Mouse (Mus musculus) limb, embryonic 11.5 days (tissue): ENCODE measurements around the gene Stt3b. TPM values are rescaled to one million over a fixed set of nuclear protein-coding genes. Genes with fewer than 3 reads are reported as not detected.

Source experiments
- ATAC-seq: fragments of 200-750 bp; cut with Nextera tagmentation; 2 replicates; pipeline ENCODE4 v1.8.0; 2017; ENCODE audit warnings: low read depth; ENCODE audit not compliant: insufficient number of reproducible peaks, low FRiP score, low TSS enrichment
- DNase-seq: peaks from one replicate; pipeline ENCODE4 v3.0.0-alpha.2; 2015; ENCODE audit warnings: low spot score
- H3K27ac ChIP-seq: fragments of 300-500 bp; sonication (generic); replicated peaks from 2 replicates; pipeline ENCODE4 v1.5.1; 2014; ENCODE audit warnings: low read depth, mild to moderate bottlenecking, low read length
- H3K27me3 ChIP-seq: fragments of 300-500 bp; sonication (generic); 2 replicates; pipeline ENCODE4 v1.6.1; 2014; ENCODE audit warnings: mild to moderate bottlenecking, low read length, mixed read lengths; ENCODE audit not compliant: control insufficient read depth, insufficient read depth
- H3K36me3 ChIP-seq: fragments of 300-500 bp; sonication (generic); 2 replicates; pipeline ENCODE4 v1.6.1; 2014; ENCODE audit warnings: mild to moderate bottlenecking, low read length, moderate library complexity, mixed read lengths; ENCODE audit not compliant: control insufficient read depth, insufficient read depth
- H3K4me1 ChIP-seq: fragments of 300-500 bp; sonication (generic); 2 replicates; pipeline ENCODE4 v1.6.1; 2014; ENCODE audit warnings: low read length, mixed read lengths; ENCODE audit not compliant: control insufficient read depth, insufficient read depth
- H3K4me2 ChIP-seq: fragments of 300-500 bp; sonication (generic); 2 replicates; pipeline ENCODE4 v1.6.1; 2014; ENCODE audit warnings: low read depth, mild to moderate bottlenecking, moderate library complexity; ENCODE audit not compliant: severe bottlenecking
- H3K4me3 ChIP-seq: fragments of 300-500 bp; sonication (generic); 2 replicates; pipeline ENCODE4 v1.5.1; 2014; ENCODE audit warnings: low read depth, low read length
- H3K9ac ChIP-seq: fragments of 300-500 bp; sonication (generic); 2 replicates; pipeline ENCODE4 v1.6.1; 2014; ENCODE audit warnings: mild to moderate bottlenecking, low read length
- H3K9me3 ChIP-seq: fragments of 300-500 bp; sonication (generic); 2 replicates; pipeline ENCODE4 v1.6.1; 2016; ENCODE audit warnings: low read length; ENCODE audit not compliant: control insufficient read depth
- WGBS: fragments of 180-500 bp; shearing (Covaris S2); extraction: QIAGEN DNeasy Blood & Tissue Kit; methylation state at CpG from one replicate; pipeline ENCODE4 v1.1.7; 2014; 5-methylcytosine and 5-hydroxymethylcytosine counted together
- polyA plus RNA-seq: library from polyadenylated mRNA; unstranded; fragments of >200 nt; fragmentation: Nextera tagmentation; extraction: Ambion mirVana; gene quantifications from 2 replicates; pipeline ENCODE4 v1.2.1, GENCODE M21; 2014

Gene Stt3b
- polyA plus RNA-seq = 109 and 112 TPM in 2 replicates

DNA sequence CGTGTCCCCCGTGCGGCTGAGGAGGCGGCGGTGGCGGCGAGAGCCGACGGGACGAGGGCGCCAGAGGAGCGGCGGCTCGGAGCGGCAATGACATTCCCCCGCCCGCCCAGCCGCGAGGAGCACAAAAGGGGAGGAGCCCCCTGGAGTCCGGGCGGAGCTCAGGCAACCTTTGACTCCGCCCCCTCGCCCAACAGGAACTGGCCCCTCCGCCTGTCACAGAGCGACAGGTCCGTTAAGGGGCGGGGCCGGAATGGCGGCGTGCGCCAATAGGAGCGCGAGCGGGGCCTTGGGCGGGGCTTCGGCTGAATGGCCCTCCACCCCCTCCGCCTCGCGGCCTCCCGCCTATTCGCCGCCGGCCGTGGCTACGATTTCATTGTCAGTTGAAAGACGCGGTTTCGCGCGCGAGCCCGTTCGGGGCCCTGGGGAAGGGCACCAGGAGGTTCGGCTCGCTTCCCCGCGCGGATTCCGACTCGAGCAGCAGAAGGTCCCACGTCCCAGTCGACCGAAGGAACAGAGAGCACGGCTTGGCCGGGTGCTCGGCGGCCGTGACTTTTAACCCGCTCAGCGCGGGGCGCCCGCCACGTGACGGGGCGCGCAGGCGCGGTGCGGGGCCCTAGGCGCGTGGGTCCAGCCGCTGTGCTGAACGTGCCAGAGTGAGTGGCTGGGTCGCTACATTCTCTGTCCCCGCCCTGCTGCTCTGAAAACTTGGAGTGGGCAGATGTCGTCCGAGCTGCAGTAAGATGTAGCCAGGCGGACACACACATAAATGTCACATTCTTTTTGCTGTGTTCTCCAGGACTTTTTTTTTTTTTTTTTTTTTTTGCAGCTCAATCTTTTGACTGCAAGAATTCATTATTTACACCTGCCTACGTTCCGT, at the start of gene Stt3b:
Gene Stt3b, minus strand, starts transcription at position 76 of the 877 bp plus-strand sequence.
- no peaks in the 10 kb centered on the region for H3K36me3 ChIP-seq
- under 1% methylated on average over 91 of the region's 91 CpGs for WGBS
- peak; percentile 96 for ATAC-seq

DNA sequence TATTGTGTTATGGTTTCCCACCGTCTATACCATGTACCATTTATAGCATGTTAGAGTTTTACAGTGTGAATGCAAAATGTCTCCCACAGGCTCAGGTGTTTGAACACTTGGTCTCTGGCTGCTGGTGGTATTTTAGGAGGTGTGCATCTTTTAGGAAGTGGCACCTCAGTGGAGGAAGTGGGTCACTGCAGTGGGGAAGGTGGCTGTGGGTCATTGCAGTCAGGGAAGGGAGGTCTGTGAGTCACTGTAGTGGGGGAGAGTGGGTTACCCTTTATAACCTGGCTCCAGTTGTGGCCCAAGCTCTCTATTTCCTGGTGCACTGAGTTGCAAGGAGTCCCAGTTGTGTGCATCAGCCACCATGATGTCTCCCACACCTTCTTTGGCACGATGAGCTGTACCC, 48.2 kb upstream of the Stt3b start:
- H3K4me3 ChIP-seq = no peak overlapping the region
- H3K36me3 ChIP-seq = no peaks in the 10 kb centered on the region
- no peak overlapping the region for H3K9ac ChIP-seq
- H3K27me3 ChIP-seq = no peaks in the 10 kb centered on the region
- no peak overlapping the region for H3K4me2 ChIP-seq
- no peak for ATAC-seq
- DNase-seq = no peak
- 91% methylated on average over 2 of the region's 2 CpGs for WGBS
- H3K4me1 ChIP-seq = 0 out of 2 replicates have a peak, but pooled peaks cover 5% of the 10 kb centered on the region
- H3K27ac ChIP-seq = no peak overlapping the region
- no peaks in the 10 kb centered on the region for H3K9me3 ChIP-seq

More for the DNA sequence above, at the start of gene Stt3b:
- H3K9me3 ChIP-seq = no peaks in the 10 kb centered on the region
- H3K9ac ChIP-seq = peak within 1 kb of the TSS; percentile 99
- no peaks in the 10 kb centered on the region for H3K27me3 ChIP-seq
- peak within 1 kb of the TSS; percentile 96 for H3K27ac ChIP-seq
- peak; percentile 99 for DNase-seq
- H3K4me2 ChIP-seq = peak within 1 kb of the TSS; percentile 62
- peak within 1 kb of the TSS; percentile 98 for H3K4me3 ChIP-seq
- H3K4me1 ChIP-seq = peaks cover 16% of the 10 kb centered on the region

DNA sequence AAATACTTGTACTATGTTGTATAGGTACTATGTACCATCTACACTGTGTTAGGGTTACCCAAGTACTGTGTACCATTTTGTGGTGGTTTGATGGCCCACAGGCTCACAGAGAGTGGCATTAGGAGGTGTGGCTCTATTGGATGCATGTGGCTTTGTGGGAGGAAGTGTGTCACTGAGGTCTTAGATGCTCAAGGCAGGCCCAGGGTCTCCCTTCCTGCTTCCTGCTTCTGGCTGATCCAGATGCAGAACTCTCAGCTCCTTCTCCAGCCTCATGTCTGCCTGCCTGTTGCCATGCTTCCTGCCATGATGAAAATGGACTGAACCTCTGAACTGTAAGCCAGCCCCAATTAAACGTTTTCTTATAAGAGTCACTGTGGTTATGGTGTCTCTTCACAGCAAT, 47.8 kb upstream of the Stt3b start:
- DNase-seq (no peak), ATAC-seq (no peak)
- Histone ChIP-seq H3K4me2 (no peak overlapping the region), H3K9ac (no peak overlapping the region), H3K27me3 (no peaks in the 10 kb centered on the region), H3K36me3 (no peaks in the 10 kb centered on the region), H3K4me3 (no peak overlapping the region), H3K4me1 (0 out of 2 replicates have a peak, but pooled peaks cover 5% of the 10 kb centered on the region), H3K9me3 (no peaks in the 10 kb centered on the region), H3K27ac (no peak overlapping the region)
- WGBS = 74% methylated on average over 1 of the region's 1 CpGs

DNA sequence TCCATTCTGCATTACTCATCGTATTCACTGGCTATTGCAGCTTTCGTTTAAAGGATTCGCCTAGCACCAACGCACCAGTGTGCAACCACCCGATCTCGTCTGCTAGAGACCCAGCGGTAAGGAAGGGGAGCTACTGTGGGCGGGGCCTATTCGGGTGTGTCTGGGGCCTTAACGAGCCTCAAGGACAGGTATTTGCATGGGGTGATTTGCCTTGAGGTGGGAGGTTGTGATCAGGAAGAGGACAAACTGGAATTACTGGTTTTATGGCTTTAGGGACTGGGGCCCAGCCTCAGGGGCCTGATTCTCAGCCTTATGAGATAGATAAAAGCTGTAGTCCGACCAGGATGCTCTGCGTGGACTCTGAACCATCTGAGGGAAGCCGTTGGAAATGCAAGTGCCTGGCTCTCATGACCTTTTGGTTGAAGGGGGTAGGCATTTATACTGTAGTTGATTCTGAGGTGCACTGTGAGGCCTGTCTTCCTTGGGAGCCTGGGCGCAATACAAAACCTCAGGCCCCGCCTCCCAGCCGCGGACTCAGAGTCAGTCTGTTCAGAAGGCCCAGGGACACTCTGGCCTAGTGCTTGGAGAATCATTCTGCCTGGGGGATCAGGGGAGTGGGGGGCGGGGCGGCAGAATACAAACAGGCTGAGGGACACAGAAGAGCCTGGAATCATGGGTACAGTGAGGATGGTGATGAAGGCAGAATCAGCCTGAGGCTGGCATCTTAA, 46.7 kb upstream of the Stt3b start:
- Histone ChIP-seq H3K4me1 (0 out of 2 replicates have a peak, but pooled peaks cover 5% of the 10 kb centered on the region), H3K4me2 (no peak overlapping the region), H3K9me3 (no peaks in the 10 kb centered on the region), H3K9ac (no peak overlapping the region), H3K36me3 (no peaks in the 10 kb centered on the region), H3K27ac (no peak overlapping the region), H3K4me3 (no peak overlapping the region), H3K27me3 (no peaks in the 10 kb centered on the region)
- DNase-seq (no peak), ATAC-seq (no peak)
- WGBS = 23% methylated on average over 19 of the region's 19 CpGs

DNA sequence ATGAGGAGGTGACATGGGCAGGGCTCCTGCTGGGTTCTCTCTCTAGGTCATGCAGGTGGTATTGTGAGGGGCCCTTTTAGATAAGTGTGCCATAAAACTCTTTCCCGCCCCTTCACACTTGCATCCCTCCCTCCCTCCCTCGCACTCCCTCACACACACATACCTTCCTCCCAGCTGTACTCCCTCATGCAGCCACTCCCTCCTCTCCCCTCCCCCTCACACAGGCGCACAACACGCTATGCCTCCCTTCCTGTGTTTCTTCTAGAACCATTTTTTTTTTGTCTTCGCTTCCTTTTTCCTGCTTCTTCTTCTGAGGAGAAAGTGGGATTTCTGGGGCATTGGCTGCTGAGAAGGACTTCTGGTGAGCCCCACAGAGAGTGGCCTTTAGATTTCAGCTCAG, 45.8 kb upstream of the Stt3b start:
- no peak overlapping the region for H3K27ac ChIP-seq

DNA sequence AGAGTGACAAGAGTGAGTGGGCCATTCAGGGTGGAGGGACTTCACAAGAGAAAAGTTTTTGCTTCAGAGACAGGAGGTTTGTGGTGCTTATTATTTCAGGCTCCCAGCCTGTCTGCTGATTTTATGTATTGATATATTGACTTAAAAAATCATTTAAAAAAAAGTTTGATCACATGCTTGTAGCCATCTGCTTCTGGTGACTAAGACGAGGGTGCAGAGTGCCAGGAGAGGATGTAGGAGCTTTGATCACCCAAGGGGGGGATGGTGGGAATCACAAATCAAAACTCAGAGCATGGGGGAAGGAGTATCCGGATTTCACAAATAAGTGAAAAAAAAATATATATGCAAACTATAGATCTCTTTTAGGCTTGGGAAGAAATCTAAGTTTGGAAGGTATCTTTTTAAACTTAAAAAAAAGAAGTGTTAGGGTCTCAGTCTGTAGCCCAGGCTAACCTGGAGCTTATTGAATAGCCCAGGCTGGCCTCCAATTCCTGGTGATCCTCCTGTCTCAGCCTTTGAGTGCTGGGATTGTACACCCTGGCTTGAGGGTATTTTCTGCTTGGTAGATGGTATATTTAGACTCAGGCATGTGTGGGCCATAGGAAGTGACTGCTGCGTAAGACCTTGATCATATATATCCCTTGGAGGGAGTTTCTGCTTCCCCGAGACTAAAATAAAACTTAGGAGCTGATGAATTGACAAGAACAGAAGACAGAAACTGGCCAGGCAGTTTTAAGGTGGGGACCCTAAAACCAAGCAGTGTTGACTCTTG, 39.7 kb upstream of the Stt3b start:
- Histone ChIP-seq H3K4me1 (no peaks in the 10 kb centered on the region), H3K9me3 (no peaks in the 10 kb centered on the region), H3K27me3 (no peaks in the 10 kb centered on the region), H3K4me2 (no peak overlapping the region), H3K4me3 (no peak overlapping the region), H3K9ac (no peak overlapping the region), H3K36me3 (no peaks in the 10 kb centered on the region), H3K27ac (no peak overlapping the region)
- DNase-seq (no peak), ATAC-seq (no peak)
- WGBS = 68% methylated on average over 4 of the region's 4 CpGs

More for the DNA sequence above, 45.8 kb upstream of the Stt3b start:
- no peak overlapping the region for H3K9ac ChIP-seq
- no peaks in the 10 kb centered on the region for H3K9me3 ChIP-seq
- DNase-seq (no peak), ATAC-seq (no peak)
- 15% methylated on average over 5 of the region's 5 CpGs for WGBS
- H3K36me3 ChIP-seq = no peaks in the 10 kb centered on the region
- no peak overlapping the region for H3K4me2 ChIP-seq
- no peaks in the 10 kb centered on the region for H3K27me3 ChIP-seq
- no peak overlapping the region for H3K4me3 ChIP-seq
- 0 out of 2 replicates have a peak, but pooled peaks cover 5% of the 10 kb centered on the region for H3K4me1 ChIP-seq

DNA sequence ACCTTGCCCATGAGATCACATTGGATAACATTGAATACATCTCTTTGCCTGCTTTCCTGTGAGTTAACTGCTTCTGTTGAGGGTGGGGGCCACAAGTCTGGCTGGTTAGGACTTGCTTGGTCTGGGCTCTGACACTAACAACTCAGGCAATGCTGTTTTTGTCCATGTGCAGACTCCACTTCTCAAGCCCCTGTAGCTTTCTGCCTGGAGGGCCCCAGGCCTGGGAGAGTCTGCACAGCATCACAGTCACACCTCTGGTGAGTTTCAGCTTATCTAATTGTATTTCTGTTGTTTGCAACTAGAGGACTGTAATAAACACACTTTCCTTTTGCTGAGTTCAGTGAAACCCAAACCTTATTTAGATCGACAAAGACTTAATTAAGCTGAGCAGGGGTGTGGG, 38.9 kb upstream of the Stt3b start:
- H3K4me1 ChIP-seq = no peaks in the 10 kb centered on the region
- H3K4me3 ChIP-seq = no peak overlapping the region
- ATAC-seq (no peak), DNase-seq (peak; percentile 41)
- H3K9ac ChIP-seq = no peak overlapping the region
- H3K4me2 ChIP-seq = no peak overlapping the region
- WGBS = 28% methylated on average over 1 of the region's 1 CpGs
- H3K27ac ChIP-seq = no peak overlapping the region
- no peaks in the 10 kb centered on the region for H3K27me3 ChIP-seq
- no peaks in the 10 kb centered on the region for H3K9me3 ChIP-seq
- no peaks in the 10 kb centered on the region for H3K36me3 ChIP-seq

DNA sequence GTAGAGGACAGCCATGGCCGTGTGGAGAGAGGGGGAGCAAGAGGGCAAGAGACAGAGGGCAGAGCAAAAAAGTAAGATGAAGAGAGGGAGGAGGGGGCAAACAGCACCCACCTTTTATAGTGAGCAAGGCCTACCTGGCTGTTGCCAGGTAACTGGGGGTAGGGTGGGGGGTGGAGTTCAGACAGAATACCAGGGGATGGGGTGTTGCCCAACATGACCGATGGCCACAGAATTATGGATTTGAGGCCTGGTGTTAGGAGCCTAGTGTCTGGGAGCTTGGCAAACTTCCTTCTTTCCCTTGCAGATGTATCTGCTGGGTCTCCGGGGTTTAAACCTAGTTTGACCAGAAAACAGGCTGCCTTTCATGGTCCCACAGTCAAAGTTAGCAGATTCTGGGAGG, 34.7 kb upstream of the Stt3b start:
- no peaks in the 10 kb centered on the region for H3K9me3 ChIP-seq
- H3K27ac ChIP-seq = no peak overlapping the region
- no peak overlapping the region for H3K4me3 ChIP-seq
- no peaks in the 10 kb centered on the region for H3K27me3 ChIP-seq
- WGBS = 73% methylated on average over 3 of the region's 3 CpGs
- H3K4me1 ChIP-seq = no peaks in the 10 kb centered on the region; the same call in 1 of the 2 replicates
- no peak for DNase-seq
- H3K36me3 ChIP-seq = no peaks in the 10 kb centered on the region
- ATAC-seq = no peak
- no peak overlapping the region for H3K4me2 ChIP-seq
- no peak overlapping the region for H3K9ac ChIP-seq
